Mouse (Mus musculus): ENCODE measurements around the gene Drd4. TPM values are rescaled to one million over a fixed set of nuclear protein-coding genes. Genes with fewer than 3 reads are reported as not detected.

The Drd4 gene
- total RNA-seq, 2 experiments from 2014 or later, result not detected

GRCm38 (mm10) chr7:141330706-141331105 is 38.9 kb downstream of the Drd4 start:
- no peak for DNase-seq
- intact Hi-C loops (cut with DNase I), result no loop called here

DNA sequence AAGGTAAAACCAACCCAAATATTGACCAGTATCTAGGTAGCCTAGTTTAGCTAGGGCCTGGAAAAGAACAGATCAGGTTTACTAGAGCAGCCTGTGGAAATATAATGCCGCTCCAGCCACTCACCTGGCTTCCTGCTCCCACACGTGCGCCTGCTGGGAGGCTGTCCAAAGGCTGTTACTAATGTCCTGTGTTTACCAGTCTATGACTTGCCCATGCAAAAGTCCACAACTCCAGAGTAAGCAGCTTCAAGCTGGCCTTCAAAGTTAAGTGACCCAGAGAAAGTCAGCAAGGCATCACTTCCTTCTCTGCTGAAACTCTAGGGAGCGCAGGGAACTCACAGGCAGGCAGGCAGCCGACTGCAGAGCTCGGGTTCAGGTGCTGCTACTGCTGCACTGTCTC is 40.2 kb downstream of the Drd4 start:
- intact Hi-C loops (cut with DNase I), result no loop called here
- DNase-seq, result no peak

DNA sequence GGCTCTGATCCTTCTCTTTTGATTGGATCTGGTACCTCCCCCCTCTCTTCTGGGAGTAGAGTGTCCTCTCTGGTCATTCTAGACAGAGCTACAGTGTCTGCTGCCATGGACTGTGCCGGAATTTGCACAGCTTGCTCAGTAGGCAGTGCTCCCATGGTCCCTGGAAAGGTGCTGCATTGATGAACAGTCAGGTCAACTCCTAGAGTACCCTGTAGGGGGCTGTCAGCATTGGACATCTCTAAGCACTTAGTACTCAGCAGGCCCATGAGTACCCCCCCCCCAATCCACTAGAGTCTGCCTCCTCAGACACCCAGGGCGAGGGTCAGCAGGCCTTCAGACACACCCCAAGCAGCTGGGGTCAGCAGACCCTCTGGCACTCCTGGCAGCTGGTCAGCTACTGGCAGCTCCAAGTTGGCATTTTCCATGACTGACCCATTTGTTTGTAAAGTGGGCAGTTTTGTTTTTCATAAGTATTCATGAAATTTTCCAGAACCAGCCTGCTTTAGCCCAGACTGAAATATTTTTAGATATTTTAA is 43.3 kb downstream of the Drd4 start:
- intact Hi-C loops (cut with DNase I), result no loop called here
- DNase-seq, result no peak

GRCm38 (mm10) chr7:141335682-141336081 is 43.9 kb downstream of the Drd4 start:
- DNase-seq, result no peak
- intact Hi-C loops (cut with DNase I), result no loop called here

- no peak for DNase-seq
- intact Hi-C loops (cut with DNase I), result no loop called here
These were observed 44.5 kb downstream of the Drd4 start for GRCm38 (mm10) chr7:141336296-141336695.

DNA sequence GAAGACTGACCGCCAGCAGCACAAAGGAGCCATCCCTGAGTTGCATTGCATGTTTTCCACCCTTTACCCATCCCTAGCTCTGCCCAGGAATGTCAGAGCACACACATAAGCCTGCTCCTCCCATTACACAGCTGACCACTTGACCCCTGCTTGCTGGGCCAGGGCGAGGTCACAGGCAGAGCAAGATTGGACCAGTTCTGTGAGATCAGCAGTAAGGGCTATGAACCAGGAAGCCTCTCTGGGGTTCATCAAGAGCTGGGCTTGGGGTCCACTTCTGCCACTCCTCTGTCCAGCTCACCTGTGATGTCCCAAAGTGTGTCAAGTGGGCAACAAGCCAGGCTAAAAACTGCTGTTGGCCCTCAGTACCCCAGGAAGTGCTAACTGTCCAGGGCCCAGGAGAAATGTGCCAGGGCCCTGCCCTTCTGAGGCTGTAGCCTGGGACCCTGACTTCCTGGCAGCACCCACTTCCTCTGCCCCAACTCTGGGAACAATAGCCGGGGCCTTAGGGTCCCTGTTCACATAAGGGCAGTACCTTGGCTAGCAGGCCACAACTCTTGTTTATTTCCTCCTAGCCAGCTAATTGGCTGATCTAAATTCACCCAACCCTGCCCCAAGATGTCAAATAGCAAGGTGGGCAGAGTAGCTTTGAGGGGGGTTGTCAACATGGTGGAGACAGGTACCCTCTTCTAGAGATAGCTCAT is 46.1 kb downstream of the Drd4 start:
- intact Hi-C loops (cut with DNase I), result no loop called here
- no peak for DNase-seq

DNA sequence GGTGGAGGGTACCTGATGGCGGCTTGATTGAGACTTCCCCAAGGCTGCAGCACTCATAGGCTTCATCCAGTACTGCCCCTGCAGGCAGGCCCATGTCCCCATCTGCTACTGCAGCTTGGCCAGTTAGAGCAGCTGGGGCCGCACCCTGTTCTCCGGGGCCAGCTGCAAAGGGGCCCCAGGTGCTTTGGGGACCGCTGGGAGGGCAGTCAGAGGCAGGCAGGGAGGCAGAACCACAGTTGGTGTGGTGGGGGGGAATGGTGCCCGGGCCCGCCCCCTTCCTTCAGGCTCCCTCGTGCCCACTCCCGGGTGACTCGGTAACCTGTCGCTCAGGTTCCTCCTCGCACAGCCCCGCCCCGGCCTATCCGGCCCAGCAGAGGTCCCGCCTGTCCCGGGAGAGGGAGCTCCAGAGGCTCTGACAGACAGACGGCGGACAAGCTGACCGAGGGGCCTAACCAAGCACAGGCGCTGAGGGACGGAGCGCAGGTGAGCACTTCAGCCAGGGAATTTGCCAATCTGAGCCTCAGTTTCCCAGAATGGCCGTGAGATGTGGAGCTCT is 46.8 kb downstream of the Drd4 start, which contains the start of gene Eps8l2:
Eps8l2 (plus strand) TSS at position 305 of the 556 bp plus-strand sequence.
- no peak for DNase-seq
- intact Hi-C loops (cut with DNase I), result no loop called here

DNA sequence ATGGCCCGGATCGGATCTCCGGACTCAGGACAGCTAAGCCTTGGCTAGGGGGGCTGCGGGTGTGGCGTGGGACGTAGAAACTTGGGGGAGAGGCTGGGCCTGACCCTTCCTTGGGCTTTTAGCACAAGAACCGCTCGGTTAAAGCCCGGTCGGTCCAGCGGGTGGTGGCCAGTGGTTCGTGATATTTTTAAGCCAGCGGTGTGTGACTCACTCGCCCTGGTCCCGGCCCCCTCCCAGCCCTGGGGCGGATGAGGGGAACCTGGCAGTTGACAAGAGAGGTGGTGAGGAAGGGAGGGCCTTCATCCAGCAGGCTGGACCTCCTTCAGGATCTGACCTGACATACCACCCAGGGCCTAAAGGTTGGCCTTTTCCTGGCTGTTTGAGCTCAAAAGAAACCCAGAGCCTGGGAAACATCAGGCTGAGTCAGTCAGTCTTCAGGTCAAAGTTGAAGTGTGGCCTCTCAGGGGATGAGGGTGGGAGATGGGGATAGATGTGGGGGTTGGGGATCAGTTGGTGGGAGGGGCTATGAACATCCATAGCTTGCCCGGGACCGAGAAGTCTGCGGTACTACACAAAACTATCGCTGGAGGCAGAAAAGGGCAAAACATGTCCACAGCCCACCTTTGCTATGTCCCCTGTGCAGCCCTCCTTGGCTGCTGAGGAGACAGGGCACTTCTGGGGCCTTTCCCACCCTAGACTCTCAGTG is 47.6 kb downstream of the Drd4 start:
- no peak for DNase-seq
- intact Hi-C loops (cut with DNase I), result no loop called here

DNA sequence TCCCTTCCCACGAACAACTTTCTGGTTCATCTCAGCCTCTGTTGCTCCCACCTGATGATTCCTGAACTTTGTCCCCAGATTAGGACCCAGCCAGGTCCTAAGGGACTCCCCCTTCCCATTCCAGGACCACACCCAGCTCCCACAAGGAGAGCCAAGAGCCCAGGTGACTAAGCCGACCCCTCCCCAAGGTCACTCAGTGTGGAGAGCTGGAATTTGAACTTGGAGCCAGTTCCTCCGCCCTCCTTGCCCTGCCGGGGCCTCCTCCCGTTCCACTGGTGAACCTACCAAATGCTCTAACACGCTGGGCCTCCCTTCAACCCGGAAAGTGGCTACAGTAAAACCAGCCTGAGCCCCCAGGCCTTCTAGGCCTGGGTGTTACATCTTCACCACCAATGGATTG is 48.2 kb downstream of the Drd4 start:
- intact Hi-C loops (cut with DNase I), result no loop called here
- no peak for DNase-seq

GRCm38 (mm10) chr7:141340476-141340875 is 48.7 kb downstream of the Drd4 start:
- intact Hi-C loops (cut with DNase I), result no loop called here
- DNase-seq, result no peak

GRCm38 (mm10) chr7:141341689-141342226 is 50.0 kb downstream of the Drd4 start:
- intact Hi-C loops (cut with DNase I), result no loop called here
- no peak for DNase-seq

- intact Hi-C loops (cut with DNase I), result no loop called here
- no peak for DNase-seq
These were observed 51.4 kb downstream of the Drd4 start for GRCm38 (mm10) chr7:141343230-141343629.

DNA sequence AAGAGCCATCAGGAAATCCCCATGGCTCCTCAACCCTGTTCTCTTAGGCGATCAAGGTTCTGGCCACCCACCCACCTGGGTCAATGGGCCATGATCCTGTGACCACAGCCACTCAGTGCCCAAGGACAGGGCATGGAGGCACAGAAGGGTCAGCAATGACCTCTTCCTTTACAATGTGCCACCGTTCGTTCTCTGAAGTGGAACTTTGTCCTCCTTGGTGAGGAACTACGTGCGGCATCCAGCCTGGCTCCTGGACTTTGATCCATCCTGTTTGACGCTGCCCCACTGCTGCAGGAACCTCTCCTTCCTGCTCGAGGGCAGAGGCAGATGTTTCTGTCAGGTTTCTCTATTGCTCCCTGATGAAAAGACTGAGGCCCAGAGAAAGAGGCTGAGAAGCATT is 51.9 kb downstream of the Drd4 start:
- DNase-seq, result no peak
- intact Hi-C loops (cut with DNase I), result no loop called here

- intact Hi-C loops (cut with DNase I), result no loop called here
- no peak for DNase-seq
These were observed 53.0 kb downstream of the Drd4 start for GRCm38 (mm10) chr7:141344787-141345186.

Other genes starting within 250 kb of the Drd4 start
- gene B4galnt4, start 230.9 kb upstream of the Drd4 start, total RNA-seq (2021), result not detected
- not detected for gene Pkp3, start 213.8 kb upstream of the Drd4 start, total RNA-seq (2021)
- gene Sigirr, start 191.4 kb upstream of the Drd4 start, total RNA-seq (2021), result 1 to 10 TPM; 5.6 to 9.5 TPM
- under 1 TPM; 0.14 to 0.33 TPM for gene Ano9, start 174.2 kb upstream of the Drd4 start, total RNA-seq (2021)
- gene Ptdss2, start 169.6 kb upstream of the Drd4 start, total RNA-seq (2021), result 10 to 100 TPM; 25.8 to 36.2 TPM
- gene Rnh1, start 119.1 kb upstream of the Drd4 start, total RNA-seq (2021), result 10 to 100 TPM; 66.8 to 67.8 TPM
- 100 to 1,000 TPM in 1 of 2 experiments, 10 to 100 TPM in 1; 97.9 to 104 TPM for gene Hras, start 98.0 kb upstream of the Drd4 start, total RNA-seq (2021)
- gene Lrrc56, start 97.8 kb upstream of the Drd4 start, total RNA-seq (2021), result 1 to 10 TPM; 2.8 to 4.0 TPM
- not detected for gene Lmntd2, start 77.9 kb upstream of the Drd4 start, total RNA-seq (2021)
- 1 to 10 TPM in 1 of 2 experiments, under 1 TPM in 1; 0.79 to 1.7 TPM for gene Rassf7, start 76.1 kb upstream of the Drd4 start, total RNA-seq (2021)
- 10 to 100 TPM; 31.9 to 36.5 TPM for gene Phrf1, start 63.2 kb upstream of the Drd4 start, total RNA-seq (2021)
- 1 to 10 TPM; 4.1 to 8.6 TPM for gene Irf7, start 25.5 kb upstream of the Drd4 start, total RNA-seq (2021)
- gene Cdhr5, start 15.2 kb upstream of the Drd4 start, total RNA-seq (2021), result not detected
- not detected for gene Sct, start 12.9 kb upstream of the Drd4 start, total RNA-seq (2021)
- gene Deaf1, start 35.7 kb downstream of the Drd4 start, total RNA-seq (2021), result 10 to 100 TPM; 16.5 to 17.1 TPM
- 10 to 100 TPM; 13.5 to 14.8 TPM for gene Tmem80, start 35.7 kb downstream of the Drd4 start, total RNA-seq (2021)
- 1 to 10 TPM; 3.3 to 3.7 TPM for gene Eps8l2, start 46.9 kb downstream of the Drd4 start, total RNA-seq (2021)
- 100 to 1,000 TPM; 114 to 116 TPM for gene Taldo1, start 100.2 kb downstream of the Drd4 start, total RNA-seq (2021)
- gene Gatd1, start 122.1 kb downstream of the Drd4 start, total RNA-seq (2021), result 10 to 100 TPM; 14.9 to 16.7 TPM
- 1 to 10 TPM in 1 of 2 experiments, under 1 TPM in 1; 0.80 to 1.5 TPM for gene Cend1, start 137.5 kb downstream of the Drd4 start, total RNA-seq (2021)
- 10 to 100 TPM; 60.0 to 96.2 TPM for gene Slc25a22, start 145.9 kb downstream of the Drd4 start, total RNA-seq (2021)
- under 1 TPM; 0.60 to 0.78 TPM for gene Pidd1, start 152.0 kb downstream of the Drd4 start, total RNA-seq (2021)
- gene Rplp2, start 155.4 kb downstream of the Drd4 start, total RNA-seq (2021), result 100 to 1,000 TPM; 885 to 891 TPM
- gene Pnpla2, start 163.2 kb downstream of the Drd4 start, total RNA-seq (2021), result 100 to 1,000 TPM; 552 to 604 TPM
- gene Cracr2b, start 169.1 kb downstream of the Drd4 start, total RNA-seq (2021), result 10 to 100 TPM; 24.1 to 24.2 TPM
- gene Cd151, start 175.4 kb downstream of the Drd4 start, total RNA-seq (2021), result 100 to 1,000 TPM; 299 to 300 TPM
- gene Polr2l, start 183.1 kb downstream of the Drd4 start, total RNA-seq (2021), result 10 to 100 TPM; 76.0 to 83.7 TPM
- 10 to 100 TPM; 27.3 to 44.1 TPM for gene Tspan4, start 183.2 kb downstream of the Drd4 start, total RNA-seq (2021)
- gene Chid1, start 247.9 kb downstream of the Drd4 start, total RNA-seq (2021), result 10 to 100 TPM; 43.2 to 48.5 TPM